Mouse (Mus musculus) neutrophil, adult 5-6 weeks (primary cell): ENCODE data around the gene Tmem169. TPM values are rescaled to one million over a fixed set of nuclear protein-coding genes. Genes with fewer than 3 reads are reported as not detected.

ENCODE experiments used
- ATAC-seq: fragments of 151-379, 151-347 bp; 2 replicates; pipeline ENCODE4 v1.8.0; 2017; ENCODE audit warnings: mild to moderate bottlenecking, moderate TSS enrichment; ENCODE audit not compliant: insufficient number of reproducible peaks, poor library complexity, low FRiP score, severe bottlenecking; ENCODE audit errors: extremely low read depth
- total RNA-seq: library from RNA; stranded (forward); fragments of 200-1000 nt; gene quantifications from 2 replicates; pipeline ENCODE4 v1.2.3, GENCODE M21; 2017

Gene Tmem169
- total RNA-seq, 1 experiment from 2014 or later = 0.12 TPM

- ATAC-seq = no peak
These were observed 6.1 kb upstream of the Tmem169 start for GRCm38 (mm10) chr1:72278085-72278484.

- ATAC-seq = no peak
These were observed 1.6 kb upstream of the Tmem169 start for GRCm38 (mm10) chr1:72282604-72283003.

DNA sequence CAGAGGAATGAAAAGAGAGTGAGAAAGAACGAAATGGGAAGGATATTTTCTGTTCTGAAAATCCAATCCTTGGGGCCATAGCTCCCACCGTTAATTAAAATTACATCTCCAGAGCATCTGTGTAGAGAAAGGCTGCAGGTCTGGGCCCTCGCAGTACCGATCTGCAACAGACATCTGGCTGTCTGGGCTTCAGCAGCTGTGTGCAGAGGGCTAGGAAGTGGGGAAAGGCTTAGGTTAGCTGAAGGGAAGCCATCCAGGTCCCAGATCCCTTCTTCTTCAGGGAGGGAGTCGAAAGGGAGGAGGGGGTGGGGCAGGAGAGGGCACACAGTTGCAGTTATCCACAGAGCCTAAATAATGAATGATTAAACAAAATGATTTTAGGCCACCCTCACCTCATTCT is 370 bp downstream of the Tmem169 start:
- no peak for ATAC-seq

DNA sequence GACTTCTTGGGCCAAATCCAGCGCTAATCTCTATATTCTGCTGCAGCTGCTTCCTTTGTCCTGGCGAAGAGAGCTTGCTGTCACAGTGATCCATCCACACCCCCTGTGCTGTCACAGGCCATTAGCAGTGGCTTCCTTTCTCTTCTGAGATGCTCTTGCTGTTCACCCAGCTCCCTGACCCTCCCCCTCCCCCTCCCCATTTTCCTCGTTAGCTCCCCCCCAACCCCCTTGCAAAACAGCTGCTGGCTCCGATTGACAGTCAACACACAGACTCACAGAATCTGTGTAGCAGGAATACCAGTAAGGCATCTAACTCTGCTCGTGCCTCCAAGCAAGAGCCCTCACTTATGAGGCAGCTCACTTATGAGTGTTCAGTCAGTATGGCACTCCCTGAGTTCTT is 2.7 kb downstream of the Tmem169 start:
- no peak for ATAC-seq

DNA sequence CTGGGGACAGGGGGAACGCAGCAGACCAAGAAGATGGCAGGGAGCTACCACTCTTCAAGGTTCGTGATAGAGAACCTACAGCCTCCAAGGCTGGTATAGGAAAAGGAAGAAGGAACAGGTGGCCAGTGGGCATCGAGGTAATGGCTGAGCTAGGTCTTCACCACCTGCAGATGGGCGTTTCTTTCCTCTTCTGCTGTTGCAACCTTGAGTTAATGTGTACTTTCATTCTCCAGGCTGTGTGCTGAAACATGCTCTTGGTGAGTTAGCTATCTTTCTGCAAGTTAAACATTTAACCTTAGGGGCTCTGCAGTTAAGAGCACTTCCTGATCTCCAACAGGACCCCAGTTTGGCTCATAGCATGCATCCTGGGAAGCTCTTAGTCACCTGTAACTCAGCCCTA is 3.7 kb downstream of the Tmem169 start:
- ATAC-seq = no peak

- no peak for ATAC-seq
These were observed 4.5 kb downstream of the Tmem169 start for GRCm38 (mm10) chr1:72288527-72289150.

DNA sequence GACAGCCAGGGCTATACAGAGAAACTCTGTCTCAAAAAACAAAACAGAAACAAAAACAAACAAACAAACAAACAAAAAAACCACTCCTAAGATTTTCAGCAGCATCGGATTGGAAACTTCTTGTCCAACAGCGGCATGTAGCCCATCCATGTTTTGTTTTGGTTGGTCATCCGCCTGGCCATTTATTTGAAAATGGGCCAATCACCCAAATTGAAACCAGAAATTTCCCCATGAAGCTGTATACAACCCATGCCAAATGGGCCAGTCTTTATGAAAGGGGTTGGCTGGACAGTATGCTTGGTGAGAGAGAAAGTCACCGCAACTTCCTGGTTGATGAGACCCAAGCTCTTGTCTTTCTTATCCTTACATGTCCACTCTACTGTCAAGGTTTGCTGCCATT is 6.7 kb downstream of the Tmem169 start:
- ATAC-seq = no peak

GRCm38 (mm10) chr1:72291421-72291820 is 7.3 kb downstream of the Tmem169 start:
- ATAC-seq = no peak

DNA sequence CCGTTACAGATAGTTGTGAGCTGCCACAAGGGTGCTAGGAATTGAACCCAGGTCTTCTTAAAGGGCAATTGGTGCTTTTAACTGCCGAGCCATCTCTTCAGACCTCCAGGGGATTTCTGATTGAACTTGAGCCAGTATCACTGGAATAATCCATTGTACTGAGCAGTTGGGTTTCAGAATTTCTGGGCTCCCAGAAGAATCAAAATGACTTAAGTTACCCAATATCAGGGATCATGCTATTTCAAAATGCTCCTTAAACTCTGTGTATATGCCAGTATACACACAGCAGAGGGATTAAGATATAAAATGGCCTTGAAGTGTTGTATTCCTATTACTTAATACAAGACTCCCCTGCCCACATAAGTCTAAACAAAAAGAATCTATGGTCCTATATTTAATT is 7.8 kb downstream of the Tmem169 start:
- no peak for ATAC-seq

DNA sequence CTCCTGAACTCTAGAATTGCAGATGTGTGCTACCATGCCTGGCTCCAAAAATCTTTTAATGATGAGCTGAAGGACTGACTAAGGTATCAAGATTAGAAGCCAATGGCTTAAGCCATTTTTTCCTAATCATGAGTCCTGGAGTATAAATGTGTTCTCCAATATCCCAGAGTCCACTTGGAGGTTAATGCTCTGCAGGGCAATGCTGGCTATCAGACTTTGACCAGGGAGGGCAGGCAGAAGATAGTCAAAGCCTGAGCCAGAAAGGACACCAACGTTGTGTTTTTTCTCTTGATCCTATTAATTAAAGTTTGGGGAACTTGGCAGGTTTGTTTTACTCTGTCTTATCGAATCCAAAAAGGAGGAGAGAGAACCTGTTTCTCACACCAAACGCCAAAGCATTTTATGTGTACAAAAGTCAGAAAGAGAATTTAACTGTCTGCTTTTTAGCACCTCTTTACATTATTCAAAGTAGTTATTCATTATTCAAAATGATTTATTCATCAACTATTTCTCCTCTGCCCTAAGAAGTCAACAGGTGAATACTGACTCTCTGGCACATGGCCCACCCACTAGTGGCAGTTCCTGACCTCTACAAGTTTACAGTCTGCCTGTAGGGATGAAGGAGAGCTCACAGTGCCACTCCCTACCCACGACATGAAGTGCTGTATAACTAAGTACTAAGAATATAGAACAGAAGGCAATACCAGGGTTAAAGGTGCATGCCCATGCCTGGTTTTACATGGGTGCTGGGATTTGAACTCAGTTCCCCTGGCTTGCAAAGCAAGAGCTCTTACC is 9.9 kb downstream of the Tmem169 start:
- ATAC-seq = no peak

DNA sequence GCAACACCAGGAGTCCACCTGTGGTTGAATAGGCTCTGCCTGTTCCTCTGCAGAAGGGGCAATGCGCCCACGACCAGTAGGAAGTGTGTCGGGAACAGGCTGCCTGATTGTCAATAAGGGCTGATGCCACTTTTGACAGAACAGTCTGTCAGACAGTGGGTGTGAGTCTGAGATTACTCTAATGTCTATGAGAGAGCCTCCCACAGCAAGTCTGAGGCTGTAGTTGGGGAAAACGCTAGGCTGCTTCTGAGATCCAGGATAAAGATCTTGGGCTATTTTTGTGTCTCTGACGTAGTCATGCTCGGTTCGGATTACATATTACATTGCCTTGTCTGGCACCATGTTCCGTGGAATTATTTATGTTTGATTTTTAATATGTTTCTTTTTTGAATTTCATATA is 11.6 kb downstream of the Tmem169 start:
- no peak for ATAC-seq

DNA sequence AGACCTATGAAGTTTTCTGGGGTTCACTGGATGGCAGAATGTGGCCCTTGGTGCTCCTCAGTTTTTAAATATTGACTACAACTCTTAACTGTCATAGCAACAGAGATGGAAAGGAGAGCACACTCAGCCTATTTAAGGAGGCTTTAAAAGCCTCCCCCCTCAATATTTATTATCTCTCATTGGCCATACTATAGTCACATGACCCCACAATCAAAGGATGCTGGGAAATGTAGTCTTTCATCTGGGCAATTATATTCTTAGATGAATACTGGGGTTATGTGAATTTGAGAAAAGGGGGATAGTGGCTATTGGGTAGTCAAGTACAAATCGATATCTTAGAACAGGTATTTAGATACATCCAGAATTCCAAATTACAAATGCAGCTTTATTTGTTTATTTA is 17.7 kb downstream of the Tmem169 start:
- ATAC-seq = no peak

- ATAC-seq = no peak
These were observed 22.1 kb downstream of the Tmem169 start for GRCm38 (mm10) chr1:72306241-72306640.

- ATAC-seq = peak; percentile 61
These were observed 22.6 kb downstream of the Tmem169 start for GRCm38 (mm10) chr1:72306679-72307181.

DNA sequence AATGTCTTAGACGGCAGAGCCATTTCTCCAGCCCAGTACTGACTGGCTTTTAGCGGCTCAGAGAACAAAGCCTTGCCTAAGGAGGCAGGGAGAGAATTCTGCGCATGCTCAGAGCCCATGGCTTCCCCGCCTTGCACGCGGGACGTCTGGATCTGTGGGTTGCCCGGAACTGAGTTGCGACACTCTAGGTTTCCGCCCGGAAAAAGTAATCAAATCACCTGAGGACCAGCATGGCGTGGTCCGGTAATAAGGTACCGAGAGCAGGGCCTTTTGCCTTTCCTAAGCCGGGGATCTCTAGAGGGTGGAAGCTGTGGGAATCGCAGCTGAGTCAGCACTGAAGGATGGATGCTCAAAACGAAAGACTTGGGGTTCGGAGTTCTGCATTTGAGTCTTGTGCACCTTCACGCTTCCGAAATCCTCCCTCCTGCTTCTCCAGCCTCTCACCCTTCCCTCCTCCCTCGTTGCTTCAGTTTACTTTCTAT is 23.2 kb downstream of the Tmem169 start, which contains the start of gene Xrcc5:
TSS of gene Xrcc5 (plus strand) at position 105 of the 482 bp plus-strand sequence.
- ATAC-seq = peak; percentile 90

DNA sequence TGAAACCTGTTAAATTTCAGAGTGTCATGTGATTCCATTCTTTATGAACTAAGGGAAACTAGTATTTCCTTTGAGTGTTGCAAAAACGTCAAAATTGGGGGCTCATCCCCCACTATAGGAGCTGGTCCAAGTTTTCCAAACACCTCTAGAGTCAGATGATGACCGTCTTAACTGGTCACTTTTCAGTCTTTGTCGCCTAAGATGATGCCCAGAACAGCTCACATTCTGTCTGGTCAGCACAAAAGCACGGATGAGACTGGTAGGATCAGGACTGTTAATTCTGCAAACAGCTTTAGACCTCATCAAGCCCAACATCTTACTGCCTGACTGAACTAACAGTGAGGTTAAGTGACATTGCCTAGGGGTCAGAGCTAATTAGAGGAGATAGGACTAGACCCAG is 24.8 kb downstream of the Tmem169 start:
- no peak for ATAC-seq

GRCm38 (mm10) chr1:72309744-72310424 is 25.7 kb downstream of the Tmem169 start:
- ATAC-seq = no peak

- no peak for ATAC-seq
These were observed 28.7 kb downstream of the Tmem169 start for GRCm38 (mm10) chr1:72312701-72313398.

- peak; percentile 55; the same call in 1 of the 2 replicates for ATAC-seq
These were observed 29.4 kb downstream of the Tmem169 start for GRCm38 (mm10) chr1:72313399-72314039.
